Mouse (Mus musculus) megakaryocyte, embryonic 14.5 days (primary cell): Measurements from ENCODE around the gene Lrba.

Experiments
- FLI1 ChIP-seq: IDR thresholded peaks from 2 replicates; pipeline ENCODE4 v1.6.1; 2012; ENCODE audit warnings: low read length, inconsistent platforms, mixed read lengths
- GATA1 ChIP-seq: IDR thresholded peaks from 3 replicates; pipeline ENCODE4 v1.6.1; 2012; ENCODE audit warnings: mixed read lengths, low read length, inconsistent platforms, borderline replicate concordance

DNA sequence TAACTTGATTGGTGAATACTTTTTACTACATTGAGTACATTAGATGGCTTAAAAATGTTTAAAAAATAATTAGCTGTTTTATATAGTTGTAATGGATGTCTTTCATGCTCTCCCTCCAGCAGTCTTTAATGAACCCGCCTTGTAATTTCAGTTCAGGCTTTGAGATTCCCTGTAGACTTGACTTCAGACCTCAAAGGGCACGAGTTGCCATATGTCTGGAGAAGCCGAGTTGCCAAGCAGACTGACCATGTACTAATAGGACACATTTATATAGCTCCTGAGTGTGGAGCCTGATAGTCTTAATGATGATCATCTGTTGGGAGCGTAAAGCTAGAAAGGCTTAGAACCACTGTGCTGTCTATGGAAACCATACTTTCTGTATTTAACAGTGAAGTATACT lies 161.8 kb downstream of the Lrba start:
- TF ChIP-seq GATA1 (no peak), FLI1 (no peak)
